Mouse (Mus musculus) kidney, embryonic 16.5 days (tissue): Measurements from ENCODE around the gene Gm11077. TPM values are rescaled to one million over a fixed set of nuclear protein-coding genes. Genes with fewer than 3 reads are reported as not detected.
A peak's percentile ranks its signal among the peaks of the same experiment; 100 is the strongest.

Experiments used
- ATAC-seq: fragments of 200-750 bp; cut with Nextera tagmentation; 2 replicates; pipeline ENCODE4 v1.8.0; 2017; ENCODE audit warnings: moderate TSS enrichment; ENCODE audit not compliant: low FRiP score, low TSS enrichment
- H3K27ac ChIP-seq: fragments of 300-500 bp; sonication (generic); 2 replicates; pipeline ENCODE4 v1.5.1; 2014; ENCODE audit warnings: low read length
- H3K27me3 ChIP-seq: fragments of 300-500 bp; sonication (generic); 2 replicates; pipeline ENCODE4 v1.6.1; 2014; ENCODE audit warnings: low read length, control low read depth, mixed read lengths; ENCODE audit not compliant: insufficient read depth
- H3K36me3 ChIP-seq: fragments of 300-500 bp; sonication (generic); 2 replicates; pipeline ENCODE4 v1.6.1; 2014; ENCODE audit warnings: low read length, control low read depth, mixed read lengths; ENCODE audit not compliant: insufficient read depth
- H3K4me1 ChIP-seq: fragments of 300-500 bp; sonication (generic); 2 replicates; pipeline ENCODE4 v1.6.1; 2014; ENCODE audit warnings: low read length, control low read depth, mixed read lengths; ENCODE audit not compliant: insufficient read depth
- H3K4me2 ChIP-seq: fragments of 300-500 bp; sonication (generic); replicated peaks from 2 replicates; pipeline ENCODE4 v1.6.1; 2014; ENCODE audit warnings: low read depth, low read length
- H3K4me3 ChIP-seq: fragments of 300-500 bp; sonication (generic); 2 replicates; pipeline ENCODE4 v1.5.1; 2014; ENCODE audit warnings: mild to moderate bottlenecking, low read length
- H3K9ac ChIP-seq: fragments of 300-500 bp; sonication (generic); replicated peaks from 2 replicates; pipeline ENCODE4 v1.6.1; 2014; ENCODE audit warnings: low read length
- H3K9me3 ChIP-seq: fragments of 300-500 bp; sonication (generic); 2 replicates; pipeline ENCODE4 v1.6.1; 2016; ENCODE audit warnings: low read length, control low read depth
- WGBS: fragments of 180-500 bp; shearing (Covaris S2); extraction: QIAGEN DNeasy Blood & Tissue Kit; methylation state at CpG from one replicate; pipeline ENCODE4 v1.1.7; 2014; 5-methylcytosine and 5-hydroxymethylcytosine counted together
- polyA plus RNA-seq: library from polyadenylated mRNA; unstranded; fragments of >200 nt; fragmentation: Nextera tagmentation; extraction: Ambion mirVana; gene quantifications from 2 replicates; pipeline ENCODE4 v1.2.1, GENCODE M21; 2015

The Gm11077 gene
- polyA plus RNA-seq, 1 experiment from 2014 or later: not detected

DNA sequence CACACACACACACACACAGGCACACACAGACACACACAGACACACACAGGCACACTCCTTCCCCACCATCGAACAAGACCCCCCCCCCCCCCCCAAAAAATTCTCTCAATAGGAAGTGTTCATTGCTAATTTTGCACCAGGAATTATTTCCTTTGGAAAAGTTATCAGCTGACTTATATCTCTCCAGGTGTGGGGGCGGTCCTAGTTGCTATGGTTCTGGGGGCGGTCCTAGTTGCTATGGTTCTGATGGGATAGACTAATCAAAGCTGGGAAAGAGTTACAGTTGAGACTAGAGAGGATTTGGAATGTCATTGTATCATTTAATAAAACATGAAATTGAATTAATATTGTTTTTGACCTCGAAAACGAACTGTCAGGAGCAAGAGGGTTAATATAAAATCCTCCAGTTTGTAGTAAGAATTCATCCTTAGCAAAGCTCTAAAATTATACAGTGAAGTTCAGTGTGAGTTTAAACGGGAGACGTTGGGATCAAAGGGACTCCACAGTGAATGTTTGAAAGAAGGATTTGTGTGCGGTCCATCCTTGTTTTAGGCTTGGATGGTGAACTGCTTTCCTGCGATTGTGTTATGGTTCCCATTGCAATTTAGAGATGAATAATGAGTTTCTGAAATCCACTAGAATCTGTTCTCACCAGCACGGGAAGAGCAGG, 4.0 kb downstream of the Gm11077 start:
- Histone ChIP-seq H3K4me2 (peak overlapping the region; percentile 59), H3K27me3 (no peaks in the 10 kb centered on the region), H3K27ac (no peak overlapping the region), H3K4me3 (peak overlapping the region; percentile 39), H3K4me1 (peaks cover 9% of the 10 kb centered on the region; the same call in 1 of the 2 replicates), H3K9ac (peak overlapping the region; percentile 57), H3K36me3 (no peaks in the 10 kb centered on the region), H3K9me3 (peaks cover 7% of the 10 kb centered on the region; the same call in 1 of the 2 replicates)
- no peak for ATAC-seq
- WGBS: 37% methylated on average over 10 of the region's 10 CpGs

DNA sequence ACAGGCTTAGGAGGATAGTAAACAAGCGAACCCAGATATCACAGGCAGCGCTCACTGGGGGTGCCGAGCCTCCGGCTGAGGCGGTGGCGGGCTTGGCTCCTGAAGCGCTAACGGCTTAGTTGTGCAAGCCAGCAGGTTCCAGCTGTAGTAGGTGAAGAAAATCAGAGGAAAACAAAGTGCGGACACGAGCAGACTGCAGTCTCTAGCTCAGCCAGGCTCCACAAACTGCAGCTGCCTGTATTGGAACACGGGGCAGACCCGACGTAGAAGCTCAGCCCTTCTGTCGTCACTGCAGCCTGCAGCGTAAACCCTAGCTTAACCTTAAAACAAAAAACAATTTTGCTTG, 4.5 kb downstream of the Gm11077 start:
- peak; percentile 47; the same call in 1 of the 2 replicates for ATAC-seq
- Histone ChIP-seq H3K9me3 (peaks cover 7% of the 10 kb centered on the region; the same call in 1 of the 2 replicates), H3K4me3 (peak overlapping the region; percentile 39), H3K36me3 (no peaks in the 10 kb centered on the region), H3K27ac (no peak overlapping the region), H3K9ac (peak overlapping the region; percentile 57), H3K27me3 (no peaks in the 10 kb centered on the region), H3K4me1 (peaks cover 9% of the 10 kb centered on the region; the same call in 1 of the 2 replicates), H3K4me2 (peak overlapping the region; percentile 59)
- 12% methylated on average over 15 of the region's 15 CpGs for WGBS

DNA sequence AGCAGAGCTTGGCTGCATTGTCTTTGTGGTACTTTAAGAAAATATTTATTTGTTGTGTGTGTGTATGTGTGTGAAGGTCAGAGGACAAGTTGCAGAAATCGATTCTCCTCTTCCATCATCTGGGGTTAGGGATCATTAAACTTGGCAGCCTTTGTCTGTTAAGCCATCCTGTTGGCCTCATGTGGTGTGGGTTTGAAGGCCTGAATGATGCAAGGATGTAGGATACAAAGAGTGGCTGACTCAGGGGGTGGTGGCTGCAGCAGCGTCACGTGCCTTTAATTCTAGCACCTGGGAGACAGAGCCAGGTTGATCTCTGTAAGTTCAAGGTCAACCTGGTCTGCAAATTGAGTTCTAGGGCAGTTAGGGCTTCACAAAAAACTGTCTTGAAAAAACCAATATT, 16.5 kb downstream of the Gm11077 start:
- no peak; the same call in 1 of the 2 replicates for ATAC-seq
- Histone ChIP-seq H3K9ac (no peak overlapping the region), H3K9me3 (no peaks in the 10 kb centered on the region), H3K4me1 (no peaks in the 10 kb centered on the region), H3K27ac (no peak overlapping the region), H3K4me3 (no peak overlapping the region), H3K27me3 (no peaks in the 10 kb centered on the region), H3K4me2 (no peak overlapping the region), H3K36me3 (no peaks in the 10 kb centered on the region)
- 46% methylated on average over 3 of the region's 3 CpGs for WGBS

DNA sequence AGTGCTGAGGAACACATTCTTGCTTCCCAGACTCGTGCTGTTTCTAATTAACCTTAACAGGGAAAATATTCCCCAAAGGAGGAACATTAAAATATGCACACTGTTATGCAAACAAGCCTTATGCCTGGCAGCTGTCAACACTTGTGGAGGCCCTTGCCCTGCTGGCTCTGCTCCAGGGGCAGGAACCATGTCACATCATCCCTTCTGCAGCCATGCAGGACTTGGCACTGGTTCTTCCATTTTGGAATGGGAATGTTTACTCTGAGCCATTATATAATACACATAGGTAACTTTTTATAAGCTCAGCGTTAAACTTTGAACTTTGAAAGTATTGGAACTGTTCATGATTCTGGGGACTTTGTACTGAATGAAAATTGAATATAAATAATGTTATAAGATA, 18.5 kb downstream of the Gm11077 start:
- H3K36me3 ChIP-seq: no peaks in the 10 kb centered on the region
- no peak overlapping the region for H3K4me3 ChIP-seq
- WGBS: 83% methylated on average over 2 of the region's 2 CpGs
- no peaks in the 10 kb centered on the region for H3K27me3 ChIP-seq
- no peak overlapping the region for H3K9ac ChIP-seq
- no peak overlapping the region for H3K27ac ChIP-seq
- H3K4me2 ChIP-seq: no peak overlapping the region
- H3K9me3 ChIP-seq: no peaks in the 10 kb centered on the region
- ATAC-seq: no peak
- H3K4me1 ChIP-seq: no peaks in the 10 kb centered on the region

GRCm38 (mm10) chr6:140750371-140751080, 21.4 kb downstream of the Gm11077 start:
- no peaks in the 10 kb centered on the region for H3K4me1 ChIP-seq
- no peak overlapping the region for H3K4me3 ChIP-seq
- no peak overlapping the region for H3K4me2 ChIP-seq
- no peak for ATAC-seq
- no peak overlapping the region for H3K9ac ChIP-seq
- H3K27me3 ChIP-seq: no peaks in the 10 kb centered on the region
- no peaks in the 10 kb centered on the region for H3K9me3 ChIP-seq
- no peaks in the 10 kb centered on the region for H3K36me3 ChIP-seq
- WGBS: 57% methylated on average over 8 of the region's 8 CpGs
- peak overlapping the region; percentile 52; the same call in 1 of the 2 replicates for H3K27ac ChIP-seq

DNA sequence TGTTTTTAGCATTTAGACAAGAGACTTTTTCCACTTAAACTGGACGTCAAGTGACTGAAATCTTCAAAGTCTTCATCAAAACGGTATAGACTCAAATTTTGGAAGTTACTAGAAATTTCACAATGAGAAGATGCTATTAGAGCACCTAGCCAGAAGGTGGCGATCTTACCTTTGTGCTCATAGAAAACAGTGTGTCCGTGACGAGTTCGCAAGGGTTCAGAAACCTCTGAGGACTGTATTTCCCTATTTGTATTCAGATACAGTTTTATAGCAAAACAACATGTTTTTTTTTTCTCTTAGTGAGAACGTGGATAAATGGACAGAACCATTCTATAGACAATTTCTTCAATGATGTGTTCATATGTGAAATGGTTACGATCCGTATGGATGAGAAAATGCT, 37.3 kb downstream of the Gm11077 start:
- Histone ChIP-seq H3K36me3 (no peaks in the 10 kb centered on the region), H3K4me2 (no peak overlapping the region), H3K27me3 (no peaks in the 10 kb centered on the region), H3K4me3 (no peak overlapping the region), H3K9me3 (no peaks in the 10 kb centered on the region), H3K27ac (no peak overlapping the region), H3K9ac (no peak overlapping the region), H3K4me1 (peaks cover 9% of the 10 kb centered on the region; the same call in 1 of the 2 replicates)
- ATAC-seq: no peak
- WGBS: 36% methylated on average over 9 of the region's 9 CpGs

- no peak overlapping the region for H3K4me2 ChIP-seq
- no peaks in the 10 kb centered on the region for H3K27me3 ChIP-seq
- H3K4me3 ChIP-seq: no peak overlapping the region
- 67% methylated on average over 6 of the region's 6 CpGs for WGBS
- H3K27ac ChIP-seq: peak overlapping the region; percentile 12; the same call in 1 of the 2 replicates
- peaks cover 9% of the 10 kb centered on the region; the same call in 1 of the 2 replicates for H3K4me1 ChIP-seq
- H3K9ac ChIP-seq: no peak overlapping the region; the same call in 1 of the 2 replicates
- ATAC-seq: no peak
- H3K36me3 ChIP-seq: no peaks in the 10 kb centered on the region
- H3K9me3 ChIP-seq: no peaks in the 10 kb centered on the region
Measured at GRCm38 (mm10) chr6:140767237-140767636, 38.2 kb downstream of the Gm11077 start.

DNA sequence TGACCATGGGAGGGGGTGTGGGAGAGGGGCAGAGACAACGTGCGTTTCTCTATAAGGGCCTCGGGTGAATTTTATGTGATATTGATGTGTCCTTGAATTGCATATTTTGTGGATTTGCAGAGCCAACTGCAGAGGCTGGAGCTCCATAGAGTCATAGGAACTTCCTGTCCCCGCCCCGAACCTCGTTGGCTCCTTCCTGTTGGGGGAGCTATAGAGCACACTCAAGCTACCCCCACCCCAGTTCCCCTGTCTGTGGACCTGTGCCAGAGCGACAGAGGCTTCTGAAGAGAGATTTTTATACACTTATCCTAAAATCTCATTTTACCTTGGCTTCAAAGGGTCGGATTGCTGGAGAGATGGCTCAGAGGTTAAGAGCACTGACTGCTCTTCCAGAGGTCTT, 39.1 kb downstream of the Gm11077 start:
- no peaks in the 10 kb centered on the region for H3K36me3 ChIP-seq
- ATAC-seq: no peak
- H3K9ac ChIP-seq: no peak overlapping the region
- WGBS: 69% methylated on average over 8 of the region's 8 CpGs
- no peaks in the 10 kb centered on the region for H3K9me3 ChIP-seq
- H3K27me3 ChIP-seq: no peaks in the 10 kb centered on the region
- H3K4me3 ChIP-seq: no peak overlapping the region
- H3K4me1 ChIP-seq: peaks cover 9% of the 10 kb centered on the region; the same call in 1 of the 2 replicates
- H3K27ac ChIP-seq: no peak overlapping the region
- no peak overlapping the region for H3K4me2 ChIP-seq

DNA sequence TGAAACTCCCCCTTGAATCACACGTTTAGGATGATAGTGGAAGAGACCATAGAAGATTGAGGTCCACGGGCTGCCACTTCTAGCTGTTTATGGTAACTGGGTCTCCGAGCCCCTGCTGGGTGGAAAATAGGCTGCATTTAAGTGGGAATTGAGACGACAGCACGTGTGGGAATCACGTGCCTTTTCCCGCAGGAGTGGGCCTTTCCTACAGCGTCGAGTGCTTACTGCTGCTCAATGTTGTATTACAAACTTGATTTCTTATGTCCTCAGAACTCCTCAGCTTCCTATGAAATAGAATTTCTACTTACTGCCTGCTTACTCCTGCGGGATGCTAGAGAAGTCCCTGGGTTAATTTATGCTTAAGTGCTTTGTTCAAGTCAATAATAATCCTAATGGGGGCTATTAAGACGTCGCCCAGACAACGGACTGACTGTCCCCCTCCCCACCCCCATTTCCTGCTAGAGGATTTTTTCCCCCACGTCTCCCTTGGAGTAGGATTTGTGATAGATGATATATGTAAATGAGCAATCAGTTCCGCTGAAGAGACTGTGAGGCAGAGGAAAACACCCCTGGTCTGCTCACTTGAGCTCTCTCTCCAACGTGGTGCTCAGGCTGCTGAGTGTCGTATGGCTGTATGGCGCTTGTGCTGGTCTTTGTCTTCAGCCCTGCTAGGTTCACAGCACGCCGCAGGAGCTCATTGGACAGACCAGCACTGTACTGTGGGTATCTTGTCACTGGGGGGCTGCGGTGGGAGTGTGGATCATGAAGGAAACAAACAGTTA, 40.0 kb downstream of the Gm11077 start:
- ATAC-seq: no peak; the same call in 1 of the 2 replicates
- Histone ChIP-seq H3K4me2 (0 out of 2 replicates have a peak overlapping the region, but pooled peaks have one; percentile 18), H3K27me3 (no peaks in the 10 kb centered on the region), H3K4me1 (peaks cover 9% of the 10 kb centered on the region; the same call in 1 of the 2 replicates), H3K9me3 (no peaks in the 10 kb centered on the region), H3K9ac (no peak overlapping the region), H3K27ac (no peak overlapping the region), H3K36me3 (no peaks in the 10 kb centered on the region), H3K4me3 (no peak overlapping the region)
- 40% methylated on average over 21 of the region's 21 CpGs for WGBS
